Mouse (Mus musculus): Measurements from ENCODE around the gene Gm9918. TPM values are rescaled to one million over a fixed set of nuclear protein-coding genes. Genes with fewer than 3 reads are reported as not detected.

Gene Gm9918
- polyA plus RNA-seq, 1 experiment from 2014 or later, result 1.4 TPM

DNA sequence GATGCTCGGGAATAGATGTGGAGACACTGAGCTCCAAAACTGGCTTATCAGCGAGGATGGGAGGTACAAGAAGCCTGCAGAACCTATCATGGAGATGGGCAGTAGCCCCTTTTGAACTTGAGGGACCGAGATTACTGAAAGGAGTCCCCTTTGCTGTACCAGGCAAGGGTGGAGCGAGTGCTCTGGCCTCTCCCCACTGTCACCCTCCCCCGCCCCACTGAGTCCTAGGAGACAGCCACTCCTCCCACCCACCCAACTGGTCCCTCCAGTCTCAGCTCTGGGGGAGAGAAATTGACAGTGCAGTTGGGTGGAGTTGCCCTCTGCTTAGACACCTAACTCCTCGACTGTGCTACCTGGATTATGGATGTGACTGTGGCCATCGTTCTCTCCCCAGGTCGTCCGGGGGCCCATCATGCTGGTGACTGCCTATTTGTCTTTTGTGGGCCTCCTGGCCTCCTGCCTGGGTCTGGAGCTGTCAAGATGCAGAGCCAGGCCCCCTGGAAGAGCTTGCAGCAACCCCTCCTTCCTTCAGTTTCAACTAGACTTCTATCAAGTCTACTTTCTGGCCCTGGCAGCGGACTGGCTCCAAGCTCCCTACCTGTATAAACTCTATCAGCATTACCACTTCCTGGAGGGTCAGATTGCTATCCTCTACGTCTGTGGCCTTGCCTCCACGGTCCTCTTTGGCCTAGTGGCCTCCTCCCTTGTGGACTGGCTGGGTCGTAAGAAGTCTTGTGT is 9.6 kb downstream of the Gm9918 start:
- Histone ChIP-seq H3K27me3 (no peaks in the 10 kb centered on the region), H3K9me3 (no peaks in the 10 kb centered on the region), H3K36me3 (peaks cover 27% of the 10 kb centered on the region), H3K4me3 (replicated peaks) (peak overlapping the region; percentile 89), H3K4me2 (peak overlapping the region; percentile 91), H3K9ac (replicated peaks) (peak overlapping the region; percentile 75), H3K27ac (peak overlapping the region; percentile 87), H3K4me1 (replicated peaks) (peaks cover 13% of the 10 kb centered on the region)
- whole genome bisulfite sequencing, result 28% methylated on average over 13 of the region's 13 CpGs
- ATAC-seq (ENCODE audit: insufficient number of reproducible peaks, insufficient read depth, low FRiP score, low TSS enrichment, low read depth), result no peak

GRCm38 (mm10) chr15:102280623-102281022 is 10.3 kb downstream of the Gm9918 start:
- peak overlapping the region; percentile 91 for H3K4me2 ChIP-seq

GRCm38 (mm10) chr15:102282463-102283292 is 12.3 kb downstream of the Gm9918 start:
- no peak for ATAC-seq (ENCODE audit: insufficient number of reproducible peaks, insufficient read depth, low FRiP score, low TSS enrichment, low read depth)
- no peak overlapping the region for H3K4me3 ChIP-seq (replicated peaks)
- no peaks in the 10 kb centered on the region for H3K9me3 ChIP-seq
- H3K4me2 ChIP-seq, result no peak overlapping the region
- WGBS, result 86% methylated on average over 8 of the region's 8 CpGs
- H3K4me1 ChIP-seq (replicated peaks), result peaks cover 13% of the 10 kb centered on the region
- no peak overlapping the region for H3K27ac ChIP-seq
- H3K27me3 ChIP-seq, result no peaks in the 10 kb centered on the region
- no peak overlapping the region for H3K9ac ChIP-seq (replicated peaks)
- H3K36me3 ChIP-seq, result peaks cover 27% of the 10 kb centered on the region

More at GRCm38 (mm10) chr15:102280623-102281022, 10.3 kb downstream of the Gm9918 start:
- 94% methylated on average over 19 of the region's 19 CpGs for WGBS
- no peak overlapping the region for H3K27ac ChIP-seq
- H3K4me1 ChIP-seq (replicated peaks), result peaks cover 13% of the 10 kb centered on the region
- no peak for ATAC-seq (ENCODE audit: insufficient number of reproducible peaks, insufficient read depth, low FRiP score, low TSS enrichment, low read depth)
- H3K36me3 ChIP-seq, result peaks cover 27% of the 10 kb centered on the region
- no peaks in the 10 kb centered on the region for H3K9me3 ChIP-seq
- 0 out of 2 replicates have a peak overlapping the region, but pooled peaks have one; percentile 75 for H3K9ac ChIP-seq (replicated peaks)
- H3K27me3 ChIP-seq, result no peaks in the 10 kb centered on the region
- H3K4me3 ChIP-seq (replicated peaks), result peak overlapping the region; percentile 89

GRCm38 (mm10) chr15:102283648-102284047 is 13.3 kb downstream of the Gm9918 start:
- Histone ChIP-seq H3K4me3 (replicated peaks) (no peak overlapping the region), H3K9me3 (no peaks in the 10 kb centered on the region), H3K36me3 (peaks cover 27% of the 10 kb centered on the region), H3K27me3 (no peaks in the 10 kb centered on the region), H3K4me2 (no peak overlapping the region), H3K4me1 (replicated peaks) (peaks cover 12% of the 10 kb centered on the region), H3K27ac (no peak overlapping the region), H3K9ac (replicated peaks) (no peak overlapping the region)
- no peak for ATAC-seq (ENCODE audit: insufficient number of reproducible peaks, insufficient read depth, low FRiP score, low TSS enrichment, low read depth)
- WGBS, result 66% methylated on average over 3 of the region's 3 CpGs

GRCm38 (mm10) chr15:102287395-102287794 is 17.0 kb downstream of the Gm9918 start:
- H3K9me3 ChIP-seq, result no peaks in the 10 kb centered on the region
- H3K9ac ChIP-seq (replicated peaks), result no peak overlapping the region
- H3K4me2 ChIP-seq, result no peak overlapping the region
- H3K27ac ChIP-seq, result no peak overlapping the region
- H3K27me3 ChIP-seq, result no peaks in the 10 kb centered on the region
- no peak overlapping the region for H3K4me3 ChIP-seq (replicated peaks)
- peaks cover 7% of the 10 kb centered on the region; the same call in 1 of the 2 replicates for H3K36me3 ChIP-seq
- no peaks in the 10 kb centered on the region for H3K4me1 ChIP-seq (replicated peaks)
- ATAC-seq (ENCODE audit: insufficient number of reproducible peaks, insufficient read depth, low FRiP score, low TSS enrichment, low read depth), result no peak

- Histone ChIP-seq H3K4me3 (replicated peaks) (peak within 1 kb of the TSS; percentile 77), H3K9ac (replicated peaks) (peak within 1 kb of the TSS; percentile 62), H3K4me2 (peak within 1 kb of the TSS; percentile 93), H3K4me1 (replicated peaks) (peaks cover 11% of the 10 kb centered on the region), H3K36me3 (peaks cover 28% of the 10 kb centered on the region), H3K27ac (0 out of 2 replicates have a peak within 1 kb of the TSS, but pooled peaks have one; percentile 29), H3K9me3 (no peaks in the 10 kb centered on the region), H3K27me3 (no peaks in the 10 kb centered on the region)
- peak; percentile 95 for ATAC-seq (ENCODE audit: insufficient number of reproducible peaks, insufficient read depth, low FRiP score, low TSS enrichment, low read depth)
- WGBS, result 7% methylated on average over 25 of the region's 25 CpGs
Measured at GRCm38 (mm10) chr15:102295633-102296367, 25.4 kb downstream of the Gm9918 start, which contains the start of gene Espl1. Gene Espl1, plus strand, starts transcription at chr15:102296266.

- Histone ChIP-seq H3K4me2 (peak overlapping the region; percentile 93), H3K27me3 (no peaks in the 10 kb centered on the region), H3K4me3 (replicated peaks) (peak overlapping the region; percentile 77), H3K27ac (0 out of 2 replicates have a peak overlapping the region, but pooled peaks have one; percentile 29), H3K4me1 (replicated peaks) (peaks cover 11% of the 10 kb centered on the region), H3K9me3 (no peaks in the 10 kb centered on the region), H3K36me3 (peaks cover 35% of the 10 kb centered on the region), H3K9ac (replicated peaks) (peak overlapping the region; percentile 62)
- ATAC-seq (ENCODE audit: insufficient number of reproducible peaks, insufficient read depth, low FRiP score, low TSS enrichment, low read depth), result 0 out of 2 replicates have a peak, but pooled peaks have one; percentile 21
- 3% methylated on average over 24 of the region's 24 CpGs for WGBS
Measured at GRCm38 (mm10) chr15:102296368-102297006, 26.1 kb downstream of the Gm9918 start.

- no peak for ATAC-seq (ENCODE audit: insufficient number of reproducible peaks, insufficient read depth, low FRiP score, low TSS enrichment, low read depth)
- no peak overlapping the region for H3K4me3 ChIP-seq (replicated peaks)
- WGBS, result 81% methylated on average over 6 of the region's 6 CpGs
- H3K36me3 ChIP-seq, result peaks cover 88% of the 10 kb centered on the region
- H3K4me1 ChIP-seq (replicated peaks), result no peaks in the 10 kb centered on the region
- no peak overlapping the region for H3K27ac ChIP-seq
- H3K27me3 ChIP-seq, result no peaks in the 10 kb centered on the region
- H3K4me2 ChIP-seq, result no peak overlapping the region
- no peaks in the 10 kb centered on the region for H3K9me3 ChIP-seq
- no peak overlapping the region for H3K9ac ChIP-seq (replicated peaks)
Measured at GRCm38 (mm10) chr15:102302542-102302941, 32.2 kb downstream of the Gm9918 start.

DNA sequence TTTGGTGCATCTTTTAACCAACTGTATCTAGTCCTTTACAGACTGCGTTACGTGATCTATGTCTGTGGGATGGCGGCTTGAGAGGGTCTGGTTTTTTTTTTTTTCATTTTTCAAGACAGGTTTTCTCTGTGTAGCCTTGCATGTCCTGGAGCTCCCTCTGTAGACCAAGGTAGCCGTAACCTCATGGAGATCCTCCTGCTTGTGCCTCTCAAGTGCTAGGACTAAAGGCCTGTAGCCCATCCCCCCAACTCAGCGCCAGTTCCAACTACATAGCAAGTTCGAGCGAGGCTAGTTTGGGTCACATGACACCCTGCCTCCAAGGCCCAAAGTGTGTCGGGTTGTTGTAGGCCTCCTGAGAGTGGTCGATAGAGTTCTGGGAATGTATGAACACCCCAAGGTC is 38.4 kb downstream of the Gm9918 start:
- Histone ChIP-seq H3K27me3 (no peaks in the 10 kb centered on the region), H3K9ac (replicated peaks) (no peak overlapping the region), H3K4me1 (replicated peaks) (no peaks in the 10 kb centered on the region), H3K36me3 (peaks cover 89% of the 10 kb centered on the region), H3K4me2 (no peak overlapping the region), H3K9me3 (no peaks in the 10 kb centered on the region), H3K27ac (no peak overlapping the region), H3K4me3 (replicated peaks) (no peak overlapping the region)
- 80% methylated on average over 9 of the region's 9 CpGs for WGBS
- no peak for ATAC-seq (ENCODE audit: insufficient number of reproducible peaks, insufficient read depth, low FRiP score, low TSS enrichment, low read depth)

DNA sequence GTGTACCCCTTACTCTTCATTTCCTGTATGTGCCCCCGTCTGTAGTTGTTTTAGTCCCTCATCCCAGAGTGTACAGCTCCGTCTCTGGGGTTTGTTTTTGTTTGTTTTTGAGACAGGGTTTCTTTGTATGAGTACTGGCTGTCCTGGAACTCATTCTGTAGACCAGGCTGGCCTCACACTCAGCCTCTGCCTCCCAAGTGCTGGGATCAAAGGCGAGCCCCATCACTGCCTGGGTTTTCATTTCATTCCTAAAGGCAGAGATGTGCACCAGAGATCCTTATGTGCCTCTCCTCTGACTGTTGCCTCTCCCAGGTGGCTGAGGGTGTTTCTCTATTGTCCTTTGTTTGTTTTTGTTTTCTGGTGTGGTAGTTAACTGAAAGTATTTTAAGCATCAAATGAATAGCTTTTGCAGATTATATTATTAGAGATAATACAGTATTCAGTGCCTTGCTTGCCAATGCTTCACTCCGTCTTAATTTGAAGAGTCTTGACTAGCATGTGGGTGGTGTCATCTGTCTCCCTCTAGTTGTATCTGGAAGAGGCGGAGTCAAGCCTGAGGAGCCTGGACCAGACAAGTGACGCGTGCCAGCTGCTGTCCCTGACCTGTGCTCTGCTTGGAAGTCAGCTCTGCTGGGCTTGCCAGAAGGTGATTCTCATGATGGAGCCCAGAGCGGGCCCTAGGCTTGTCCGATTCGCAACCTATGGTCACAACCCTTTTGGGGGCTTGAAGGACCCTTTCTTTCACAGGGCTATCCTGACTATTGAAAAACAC is 39.9 kb downstream of the Gm9918 start:
- no peak for ATAC-seq (ENCODE audit: insufficient number of reproducible peaks, insufficient read depth, low FRiP score, low TSS enrichment, low read depth)
- H3K27me3 ChIP-seq, result no peaks in the 10 kb centered on the region
- peaks cover 89% of the 10 kb centered on the region for H3K36me3 ChIP-seq
- WGBS, result 81% methylated on average over 10 of the region's 10 CpGs
- no peak overlapping the region for H3K4me3 ChIP-seq (replicated peaks)
- no peak overlapping the region for H3K4me2 ChIP-seq
- no peak overlapping the region for H3K27ac ChIP-seq
- no peak overlapping the region for H3K9ac ChIP-seq (replicated peaks)
- no peaks in the 10 kb centered on the region for H3K4me1 ChIP-seq (replicated peaks)
- no peaks in the 10 kb centered on the region for H3K9me3 ChIP-seq

All from limb, embryonic 12.5 days (tissue).